Mouse (Mus musculus) gonadal fat pad, adult 2 months (tissue): ENCODE data around the gene Gm44502. TPM values are rescaled to one million over a fixed set of nuclear protein-coding genes. Genes with fewer than 3 reads are reported as not detected.

Experiments
- DNase-seq: peaks from one replicate; pipeline ENCODE4 v3.0.0-alpha.2; 2012; ENCODE audit warnings: low read depth
- polyA plus RNA-seq: library from polyadenylated mRNA; depleted of rRNA; stranded (reverse); fragments of >200 nt; gene quantifications from 2 replicates; pipeline ENCODE4 v1.2.3, GENCODE M21; 2012

Gene Gm44502
- polyA plus RNA-seq, 1 experiment, result 0.32 TPM

DNA sequence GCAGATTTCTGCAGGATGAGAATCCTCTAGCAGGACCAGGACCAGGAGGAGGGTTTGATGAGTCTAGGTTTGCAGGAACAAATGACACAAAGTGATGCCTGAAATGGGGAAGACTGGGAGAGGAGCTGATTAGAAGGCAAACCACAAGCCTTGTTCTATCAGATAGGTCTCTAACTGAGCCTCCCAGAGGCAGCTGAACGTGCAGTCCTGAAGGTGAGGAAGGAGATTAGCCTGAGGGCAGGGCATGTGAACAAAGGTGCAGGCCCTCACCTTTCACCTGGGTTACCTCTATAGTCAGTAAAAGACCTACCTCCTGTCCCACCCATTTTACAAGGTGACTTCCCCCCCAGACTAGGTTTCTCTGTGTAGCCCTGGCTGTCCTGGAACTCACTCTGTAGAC, 29.8 kb downstream of the Gm44502 start:
- DNase-seq, result no peak

DNA sequence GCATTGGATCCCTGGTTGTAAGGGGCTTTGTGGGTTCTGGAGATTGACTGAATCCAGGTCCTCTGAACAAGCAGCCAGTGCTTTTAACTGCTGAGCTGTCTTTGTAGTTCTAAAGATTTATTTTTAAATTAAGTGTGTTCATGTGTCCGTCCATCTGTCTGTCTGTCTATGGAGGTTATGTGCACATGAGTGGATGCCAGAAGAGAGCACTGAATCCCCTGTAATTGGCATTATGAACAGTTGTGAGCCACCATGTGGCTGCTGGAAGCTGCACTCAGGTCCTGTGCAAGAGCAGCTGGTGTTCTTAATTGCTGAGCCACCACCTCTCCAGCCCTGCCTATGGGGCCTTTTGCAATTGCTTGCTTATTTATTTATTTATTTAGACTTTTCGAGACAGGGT, 31.4 kb downstream of the Gm44502 start:
- no peak for DNase-seq

DNA sequence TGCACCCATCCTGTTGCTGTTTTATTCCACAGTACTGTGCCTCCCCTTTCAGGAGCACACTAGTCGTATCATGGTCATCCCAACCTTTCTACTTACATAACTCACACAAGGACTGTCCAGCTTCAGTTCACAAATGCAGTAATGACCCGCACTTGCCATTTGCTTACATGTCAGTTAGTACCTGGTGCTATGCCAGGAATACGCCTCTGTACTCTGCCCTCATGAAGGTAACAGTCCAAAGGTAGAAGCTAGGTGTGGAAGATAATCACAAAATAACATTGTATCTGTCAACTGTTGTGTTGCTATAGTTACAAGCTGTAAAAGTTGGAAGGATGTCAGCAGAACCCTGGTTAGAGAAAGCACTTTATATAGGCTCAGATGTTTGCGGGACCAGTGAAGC, 32.6 kb downstream of the Gm44502 start:
- no peak for DNase-seq

DNA sequence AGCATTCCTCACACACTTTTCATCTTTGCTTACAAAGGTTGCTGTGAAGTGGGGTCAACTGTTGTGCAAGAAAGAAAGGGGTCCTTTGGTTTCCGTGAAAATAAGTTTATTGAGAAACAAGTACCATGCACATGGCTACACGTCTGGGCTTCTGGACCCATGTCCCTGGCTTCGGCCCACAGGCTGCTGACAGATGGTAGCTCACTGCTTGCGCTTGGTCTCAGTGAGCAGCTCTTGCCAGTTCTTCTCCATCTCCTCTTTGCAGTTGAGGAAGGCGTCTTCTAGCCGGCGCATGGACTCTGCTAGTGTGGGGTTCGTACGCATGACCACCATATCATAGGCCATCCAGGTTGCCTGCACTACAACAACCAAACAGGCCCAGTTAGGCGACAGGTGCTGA, 39.4 kb downstream of the Gm44502 start:
- DNase-seq, result no peak

DNA sequence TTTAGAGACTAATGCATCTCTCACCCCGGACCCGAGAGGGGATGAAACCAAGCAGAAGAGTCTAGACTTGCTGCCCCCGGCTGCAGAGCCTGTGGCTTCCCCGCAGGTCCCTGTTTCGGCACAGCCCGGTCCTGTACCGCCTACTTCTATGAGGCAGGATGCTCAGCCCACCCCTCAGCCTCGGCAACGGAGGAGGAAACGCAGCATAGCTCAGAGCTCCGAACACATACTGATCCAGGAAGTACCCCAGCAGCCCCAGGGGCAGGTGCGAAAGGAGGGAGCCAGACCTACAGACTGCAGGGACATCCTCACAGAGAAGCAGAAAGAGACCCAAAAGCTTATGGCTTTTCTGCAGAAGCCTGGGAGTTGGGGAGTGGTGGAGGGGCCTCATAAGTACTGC, 42.4 kb downstream of the Gm44502 start:
- no peak for DNase-seq

DNA sequence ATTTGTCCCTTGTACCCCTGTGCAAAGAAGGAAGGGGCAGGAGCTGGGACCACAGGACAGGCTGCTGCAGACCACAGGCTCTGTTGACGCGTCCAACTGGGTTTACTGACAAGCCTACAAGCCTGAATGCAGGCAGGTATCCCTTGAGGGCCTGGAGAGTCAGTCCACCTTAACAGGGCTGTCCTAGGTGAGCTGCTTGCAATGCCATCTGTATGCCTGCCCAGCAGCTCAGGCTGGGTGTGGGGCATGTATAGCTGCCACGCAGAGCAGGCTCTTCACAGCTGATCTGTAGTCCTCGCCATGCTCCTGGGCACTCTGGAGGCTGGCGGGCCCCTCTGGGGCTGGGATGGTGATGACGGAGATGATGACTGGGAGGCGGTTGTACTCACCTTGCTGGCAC, 44.9 kb downstream of the Gm44502 start, which contains the start of gene Klhdc7b:
Klhdc7b (plus strand) TSS at position 301 of the 400 bp plus-strand sequence.
- DNase-seq, result no peak

DNA sequence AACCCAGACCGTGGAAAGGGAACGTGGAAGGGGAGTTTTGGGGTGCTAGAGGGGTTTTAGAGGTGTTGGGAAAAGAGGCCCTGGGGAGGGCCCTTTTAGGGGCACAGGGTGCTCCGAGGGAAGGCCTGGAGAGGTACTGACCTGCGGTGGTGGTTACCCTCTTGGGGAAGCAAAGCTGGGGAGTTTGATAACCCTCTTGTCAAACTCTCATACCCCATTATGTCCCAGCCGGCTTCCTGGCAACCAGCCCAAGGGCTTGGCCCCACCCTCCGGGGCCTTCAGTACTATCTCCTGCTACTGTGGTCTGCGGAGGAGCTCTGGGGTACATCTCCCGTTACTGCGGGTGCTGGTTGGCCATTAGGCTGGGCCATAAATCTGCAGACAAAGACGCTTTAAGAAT, 50.1 kb downstream of the Gm44502 start:
- no peak for DNase-seq

DNA sequence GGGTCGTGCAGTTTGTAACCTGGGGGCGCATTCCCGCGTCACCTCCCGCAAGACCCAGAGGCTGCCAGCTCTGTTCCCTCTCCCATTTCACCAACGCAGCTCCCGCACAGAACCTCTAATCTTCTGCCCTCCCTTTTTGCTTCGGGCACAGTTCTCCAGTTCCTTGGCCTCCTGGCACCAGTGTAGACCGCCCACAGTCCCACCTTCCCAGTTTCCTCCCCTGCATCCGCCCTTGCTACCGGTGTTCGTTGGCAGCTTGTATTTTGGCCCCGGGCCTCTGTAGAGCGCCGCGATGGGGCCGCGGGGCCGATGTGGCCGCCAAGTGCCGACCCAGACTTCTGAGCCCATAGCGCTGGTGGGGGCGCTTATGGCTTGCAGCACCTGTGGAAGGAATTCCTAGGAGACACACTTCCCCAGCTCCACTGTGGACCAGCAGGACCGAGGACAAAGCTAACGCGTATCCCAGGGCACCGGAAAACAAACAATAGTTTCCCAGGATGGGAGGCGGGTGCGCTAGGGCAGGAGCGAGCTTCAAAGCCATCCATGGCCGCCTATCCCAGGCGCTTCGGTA, 50.6 kb downstream of the Gm44502 start, which contains the start of gene Odf3b:
Odf3b (minus strand) TSS at position 452 of the 571 bp plus-strand sequence.
- DNase-seq, result no peak

DNA sequence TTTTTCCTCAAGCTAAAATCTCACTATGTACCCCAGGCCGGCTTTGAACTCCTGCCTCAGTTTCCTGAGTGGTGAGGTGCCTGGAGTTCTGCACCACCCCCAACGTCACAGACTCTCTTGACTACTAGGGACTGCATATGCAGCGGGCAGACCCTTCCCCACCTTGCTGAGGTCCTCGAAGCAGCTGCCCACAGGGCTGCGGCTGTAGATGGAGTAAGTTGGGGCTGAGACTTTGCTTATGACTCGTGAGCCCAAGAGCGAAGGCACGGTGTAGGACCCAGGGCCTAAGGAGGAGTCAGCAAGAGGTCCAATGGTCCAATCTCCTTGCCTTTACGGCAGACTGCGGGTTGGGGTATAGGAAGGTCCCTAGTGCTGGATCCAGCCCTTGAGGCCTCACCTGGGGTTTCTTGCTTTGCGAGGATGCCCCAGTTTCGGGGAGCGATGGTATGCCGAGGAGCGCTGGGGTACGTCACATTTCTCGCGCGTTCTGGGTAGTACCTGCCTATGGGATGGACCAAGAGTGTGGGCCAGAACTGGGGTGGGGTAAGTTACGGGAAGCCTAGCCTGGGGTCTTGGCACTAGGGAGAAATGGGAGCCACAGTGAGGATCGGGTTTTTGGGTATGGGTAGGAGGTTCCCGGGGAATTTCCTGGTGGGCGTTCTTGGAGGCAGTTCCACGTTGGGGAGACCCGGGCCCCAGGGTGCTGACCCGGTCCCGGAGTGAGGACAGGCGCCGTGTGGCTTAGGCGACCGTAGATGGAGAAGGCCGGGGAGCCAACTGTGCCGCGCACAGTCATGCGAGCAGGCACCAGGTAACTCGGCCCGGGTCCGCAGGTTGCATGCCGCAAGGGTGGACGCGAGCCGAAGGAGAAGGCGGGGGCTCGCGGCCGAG, 51.3 kb downstream of the Gm44502 start:
- no peak for DNase-seq

DNA sequence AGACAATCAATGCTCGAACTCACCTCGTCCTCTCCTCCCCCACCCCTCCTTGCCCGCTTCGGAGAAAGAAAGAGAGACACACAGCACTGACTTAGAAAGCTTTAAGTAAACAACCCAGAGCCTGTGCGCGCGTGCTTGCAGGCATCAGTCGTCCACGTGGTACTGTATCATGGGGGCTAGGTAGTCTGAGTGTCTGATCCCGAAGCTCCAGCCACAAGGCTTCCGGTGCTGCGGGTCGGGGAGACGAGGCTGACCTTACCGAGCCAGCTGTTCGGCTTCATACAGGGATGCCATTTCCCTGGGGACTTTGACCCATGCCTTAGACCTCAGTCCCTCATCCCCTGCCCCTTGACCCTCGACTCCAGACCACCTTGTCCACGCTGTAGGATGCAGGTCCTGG, 52.1 kb downstream of the Gm44502 start:
- DNase-seq, result no peak

DNA sequence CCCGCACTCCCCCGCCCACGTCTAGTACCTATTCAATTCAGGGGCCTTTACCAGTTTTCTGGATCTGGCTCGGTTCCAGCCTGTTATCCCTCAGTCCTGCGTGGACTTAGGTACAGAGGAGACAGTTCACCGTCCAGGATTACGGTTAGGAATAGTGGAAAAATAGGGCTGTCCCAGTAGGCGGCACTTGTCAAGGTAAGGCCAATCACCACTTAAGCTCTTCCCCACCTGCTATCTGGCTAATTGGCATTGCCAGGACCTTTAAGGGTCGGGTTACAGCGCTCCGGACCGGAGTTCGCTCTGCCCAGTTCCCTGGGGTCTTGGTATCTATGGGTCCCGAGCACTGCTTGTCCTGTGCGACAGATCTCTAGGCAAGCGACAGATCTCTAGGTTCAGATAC, 52.5 kb downstream of the Gm44502 start, which contains the start of gene Tymp:
Tymp (minus strand) TSS at position 83 of the 400 bp plus-strand sequence.
- DNase-seq, result no peak

DNA sequence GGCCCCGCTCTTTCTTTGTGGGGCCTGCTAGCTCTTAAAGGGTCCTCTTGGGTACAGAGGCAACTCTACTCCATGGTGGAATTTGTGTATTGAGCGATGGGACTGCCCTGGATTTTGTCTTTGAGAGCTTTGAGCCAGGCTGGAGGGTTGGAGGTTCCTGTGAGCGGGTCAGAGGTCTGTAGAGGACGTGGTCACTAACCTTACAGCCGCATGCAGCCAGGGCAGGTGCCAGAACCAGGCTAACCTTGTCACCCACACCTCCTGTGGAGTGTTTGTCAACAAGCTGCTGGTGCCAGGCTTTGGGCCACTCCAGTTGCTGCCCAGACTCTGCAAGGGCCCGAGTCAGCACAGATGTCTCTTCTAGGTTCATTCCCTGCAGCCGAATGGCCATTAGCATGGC, 53.5 kb downstream of the Gm44502 start:
- DNase-seq, result no peak

DNA sequence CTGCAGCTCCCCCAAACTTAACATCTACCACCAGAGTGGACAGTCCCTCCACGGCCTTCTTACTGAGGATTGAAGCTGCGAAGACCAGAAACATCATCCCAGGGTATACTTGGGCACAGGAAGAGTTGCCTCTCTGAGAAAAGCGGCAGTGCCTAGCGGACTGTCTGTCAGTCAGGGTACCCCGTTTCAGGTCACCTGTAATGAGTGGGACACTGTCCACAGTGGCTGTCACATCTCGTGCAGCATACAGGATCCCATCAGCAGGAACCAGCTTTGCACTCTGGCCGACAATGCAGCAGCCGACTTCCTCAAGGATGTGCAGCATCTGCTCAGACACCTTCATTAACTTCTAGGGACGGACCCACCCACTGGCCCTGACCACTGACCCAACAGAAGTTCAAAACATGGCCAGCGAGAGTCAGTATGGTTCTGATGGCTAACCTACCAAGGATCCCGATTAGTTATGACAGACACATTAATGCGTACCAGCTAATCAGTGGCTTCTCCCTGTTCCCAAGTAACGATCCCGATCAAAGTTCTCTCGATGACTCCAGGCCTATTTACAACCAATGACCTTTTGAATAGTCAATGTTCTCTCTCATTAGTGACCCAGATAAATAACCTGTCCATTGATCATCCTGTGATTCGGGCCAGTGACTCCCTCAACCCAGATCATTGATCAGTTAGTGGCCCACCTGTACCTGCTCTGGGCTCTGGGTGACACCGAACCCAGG, 54.5 kb downstream of the Gm44502 start:
- no peak for DNase-seq

DNA sequence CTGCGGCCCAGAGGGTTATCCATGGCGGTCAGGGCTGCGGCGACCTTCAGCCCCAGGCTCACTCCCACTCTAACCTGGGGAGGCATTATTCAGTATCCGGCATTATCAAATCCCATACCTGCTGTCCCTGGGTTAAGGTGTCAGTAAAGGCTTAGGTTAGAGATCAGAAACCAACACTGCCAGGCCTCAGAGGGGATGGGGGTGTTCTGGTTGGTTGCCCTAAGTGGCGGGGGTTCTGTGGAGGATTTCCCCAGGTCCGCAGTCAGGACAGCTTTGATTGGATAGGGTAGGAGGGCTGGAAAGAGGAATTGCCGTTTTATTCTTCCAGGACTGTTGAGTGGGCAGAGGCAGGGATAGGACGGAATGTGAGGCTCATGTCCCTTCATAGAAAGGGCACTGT, 55.2 kb downstream of the Gm44502 start:
- DNase-seq, result no peak

DNA sequence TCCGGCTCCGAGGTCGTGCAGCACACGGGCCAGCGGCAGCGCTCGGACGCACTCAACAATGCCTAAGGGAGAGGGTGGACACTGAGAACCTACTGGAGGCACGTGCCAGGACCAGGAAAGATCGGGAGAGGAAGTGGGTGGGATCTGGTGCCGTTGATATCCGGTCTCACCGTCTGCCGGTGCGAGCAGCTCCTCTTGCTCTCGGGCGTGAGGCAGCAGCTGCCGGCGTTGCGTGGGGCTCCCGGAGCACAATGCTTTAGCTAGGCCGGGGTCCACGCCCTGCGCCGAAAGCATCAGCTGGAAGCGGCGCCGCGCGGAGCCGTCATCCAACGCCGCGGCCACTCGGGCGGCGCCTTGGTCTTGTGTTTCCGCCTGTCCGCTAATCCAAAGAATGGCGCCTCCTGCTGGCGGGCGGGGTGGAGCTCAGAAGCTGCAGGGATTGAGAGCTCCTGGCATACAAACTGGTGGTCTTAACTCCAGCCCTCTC, 55.7 kb downstream of the Gm44502 start, which contains the start of gene Sco2:
Sco2 (minus strand) TSS at position 85 of the 487 bp plus-strand sequence.
- peak; percentile 51 for DNase-seq

DNA sequence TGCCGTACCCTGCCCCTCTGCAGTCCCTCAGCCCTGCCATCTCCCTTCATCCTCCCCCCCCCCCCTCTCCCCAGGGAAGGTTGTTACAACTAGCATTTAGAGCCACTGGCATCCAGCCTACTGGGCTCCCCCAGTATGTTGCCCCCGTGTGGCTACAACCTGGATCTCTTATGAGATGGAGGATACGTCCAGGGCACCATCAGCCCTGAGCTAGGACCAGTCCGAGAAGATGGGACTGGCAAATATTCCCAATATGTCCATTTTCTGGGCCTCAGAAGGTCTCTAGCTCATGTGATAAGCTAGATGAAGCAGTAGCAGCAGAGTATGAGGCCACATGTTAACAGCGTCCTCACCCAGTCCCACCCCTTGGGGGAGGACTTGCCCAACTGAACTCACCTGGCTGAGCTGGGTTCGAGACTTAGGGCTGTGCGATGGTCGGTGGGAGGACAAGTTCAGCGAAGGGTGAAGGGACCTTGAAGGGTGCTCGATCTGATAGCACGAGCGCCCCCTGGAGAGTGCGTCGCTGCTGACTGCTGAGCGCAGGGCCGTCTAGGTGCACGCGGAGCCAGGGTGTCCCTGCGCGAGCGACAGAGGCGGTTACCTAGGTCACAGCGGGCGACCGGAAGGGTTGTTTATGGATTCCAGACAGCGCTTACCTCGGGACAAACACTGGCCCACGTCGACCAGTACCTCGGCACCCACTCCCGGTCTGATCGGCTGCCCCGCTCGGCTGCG, 56.3 kb downstream of the Gm44502 start:
- peak; percentile 28 for DNase-seq

DNA sequence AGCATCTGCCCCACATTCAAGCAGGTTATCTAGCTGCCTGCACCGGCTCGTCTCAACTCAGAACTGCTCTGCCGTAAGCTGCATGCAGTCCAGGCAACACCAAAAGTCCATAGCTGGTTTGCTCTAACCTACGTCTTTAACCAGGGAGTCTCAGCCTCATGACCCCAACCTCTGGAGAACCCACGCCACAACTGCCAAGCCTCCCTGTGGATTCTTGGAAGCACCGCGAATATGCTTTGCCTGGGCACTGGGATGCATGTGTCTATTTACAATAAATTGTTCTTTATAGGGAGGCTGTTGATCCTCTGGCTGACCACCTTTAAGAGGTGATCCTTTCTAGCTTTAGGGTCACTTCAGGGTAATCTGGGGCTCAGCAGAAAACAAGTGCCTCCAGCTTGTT, 57.0 kb downstream of the Gm44502 start:
- no peak for DNase-seq

DNA sequence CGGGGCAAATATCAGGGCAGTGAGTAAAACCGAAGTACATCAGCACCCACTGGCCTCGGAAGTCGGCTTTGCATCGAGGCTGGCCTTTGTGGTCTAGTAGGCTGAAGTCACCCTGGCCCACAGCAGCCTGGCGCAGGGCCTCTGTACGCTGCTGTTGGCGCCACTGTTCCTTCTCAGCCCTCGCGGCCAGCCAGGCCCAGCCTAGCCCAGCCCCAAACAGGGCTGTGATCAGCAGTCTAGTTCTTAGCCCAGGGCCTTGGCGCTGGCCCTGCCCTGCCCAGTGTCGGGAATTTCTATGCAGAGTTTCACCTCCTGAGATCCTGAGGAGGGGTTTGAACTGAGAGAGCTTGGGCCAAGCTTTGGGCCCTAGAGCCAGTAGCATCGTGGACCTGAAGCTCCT, 57.4 kb downstream of the Gm44502 start:
- no peak for DNase-seq
